Mouse (Mus musculus) cortical plate, adult 2 months (tissue): ENCODE measurements around the gene Kcnj5. TPM values are rescaled to one million over a fixed set of nuclear protein-coding genes. Genes with fewer than 3 reads are reported as not detected.

Source experiments
- H3K27ac ChIP-seq: fragments of 200-500 bp; 2 replicates; pipeline ENCODE4 v1.5.1; 2012; ENCODE audit warnings: low read length, control low read depth, inconsistent platforms; ENCODE audit not compliant: insufficient read depth
- H3K4me1 ChIP-seq: fragments of 200-500 bp; 2 replicates; pipeline ENCODE4 v1.6.1; 2011; ENCODE audit warnings: low read length; ENCODE audit not compliant: control insufficient read depth, insufficient read depth
- H3K4me3 ChIP-seq: fragments of 200-500 bp; 2 replicates; pipeline ENCODE4 v1.5.1; 2011; ENCODE audit warnings: mild to moderate bottlenecking, low read length, control low read depth; ENCODE audit not compliant: insufficient read depth
- CTCF ChIP-seq: fragments of 200-500 bp; IDR thresholded peaks from 2 replicates; pipeline ENCODE4 v1.5.1; 2011; ENCODE audit warnings: mild to moderate bottlenecking, control low read depth, low read length; ENCODE audit not compliant: insufficient read depth; ENCODE audit errors: extremely low read depth
- POLR2A ChIP-seq: fragments of 200-500 bp; IDR thresholded peaks from 2 replicates; pipeline ENCODE4 v1.6.1; 2011; ENCODE audit warnings: mild to moderate bottlenecking, low read length, control low read depth; ENCODE audit not compliant: insufficient read depth; ENCODE audit errors: extremely low read depth
- polyA plus RNA-seq: library from polyadenylated mRNA; depleted of rRNA; stranded (reverse); fragments of >200 nt; gene quantifications from 2 replicates; pipeline ENCODE4 v1.2.3, GENCODE M21; 2012

Gene Kcnj5
- polyA plus RNA-seq, 1 experiment, result 0.42 TPM

DNA sequence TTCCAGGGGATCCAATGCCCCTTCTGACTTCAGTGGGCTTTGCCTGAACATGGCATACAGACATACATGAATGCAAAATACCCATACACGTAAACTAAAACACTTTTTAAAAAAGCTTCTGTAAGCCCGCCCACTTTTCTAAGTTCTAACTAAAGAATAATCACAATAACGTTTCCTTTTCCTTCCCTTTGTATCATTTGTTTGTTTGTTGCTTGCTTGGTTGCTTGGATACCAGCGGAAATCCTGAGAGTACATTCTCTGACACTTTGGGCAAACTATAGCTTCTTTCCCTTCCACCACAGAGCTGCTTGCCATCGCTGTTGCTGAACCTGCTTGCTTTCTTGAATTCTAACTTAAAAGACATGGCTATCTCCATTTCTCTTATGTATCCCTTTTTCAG, 13.0 kb downstream of the Kcnj5 start:
- no peak overlapping the region for H3K27ac ChIP-seq
- no peak for TF ChIP-seq CTCF
- no peak for TF ChIP-seq POLR2A
- no peak overlapping the region for H3K4me3 ChIP-seq
- H3K4me1 ChIP-seq, result no peaks in the 10 kb centered on the region

- Histone ChIP-seq H3K4me3 (no peak overlapping the region), H3K4me1 (no peaks in the 10 kb centered on the region), H3K27ac (no peak overlapping the region)
- no peak for TF ChIP-seq CTCF
- TF ChIP-seq POLR2A, result no peak
Measured at GRCm38 (mm10) chr9:32328777-32329176, 15.4 kb downstream of the Kcnj5 start.

DNA sequence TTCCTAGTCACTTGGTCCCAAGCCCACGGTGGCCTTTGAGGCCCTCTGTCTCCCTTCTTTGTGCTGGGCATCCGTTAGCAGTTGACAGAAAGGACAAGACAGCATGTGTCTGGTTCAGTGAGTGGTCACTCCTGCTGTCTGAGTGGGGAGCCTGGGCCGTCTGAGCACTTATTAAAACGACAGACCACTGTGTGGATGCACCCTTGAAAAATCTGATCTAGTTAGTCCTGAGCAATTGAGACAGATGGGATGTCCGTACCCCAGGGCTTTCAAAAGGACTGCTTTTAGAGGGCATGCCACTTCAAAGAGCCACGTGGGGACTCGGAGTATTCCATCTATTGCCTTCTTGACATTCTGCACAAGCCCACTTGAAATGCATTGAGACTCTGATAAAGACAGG, 20.5 kb downstream of the Kcnj5 start:
- no peak overlapping the region for H3K27ac ChIP-seq
- H3K4me1 ChIP-seq, result no peaks in the 10 kb centered on the region
- H3K4me3 ChIP-seq, result no peak overlapping the region
- TF ChIP-seq POLR2A, result no peak
- no peak for TF ChIP-seq CTCF

GRCm38 (mm10) chr9:32320167-32320566, 24.0 kb downstream of the Kcnj5 start:
- TF ChIP-seq CTCF (no peak), POLR2A (no peak)
- Histone ChIP-seq H3K27ac (no peak overlapping the region), H3K4me3 (no peak overlapping the region), H3K4me1 (no peaks in the 10 kb centered on the region)

DNA sequence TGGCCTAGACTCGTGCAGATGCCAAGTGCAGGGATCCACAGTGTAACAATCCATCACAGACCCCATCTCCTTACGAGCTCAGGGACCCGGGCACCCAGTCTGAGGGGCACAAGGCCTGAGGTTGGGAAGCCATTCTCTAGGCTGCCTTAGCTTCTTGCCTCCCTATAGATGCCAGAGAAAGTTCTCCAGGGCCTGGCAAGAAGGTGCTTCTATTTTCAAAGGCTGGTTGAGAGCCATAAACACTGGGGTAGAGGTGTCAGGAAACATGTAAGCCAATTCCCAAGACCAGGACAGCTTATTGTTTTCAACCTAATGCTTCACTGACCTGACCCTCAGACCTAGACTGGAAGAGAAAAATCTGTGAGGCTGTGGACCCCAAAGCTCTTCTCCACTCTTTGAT, 28.2 kb downstream of the Kcnj5 start:
- no peak for TF ChIP-seq CTCF
- TF ChIP-seq POLR2A, result no peak
- H3K4me3 ChIP-seq, result no peak overlapping the region
- H3K4me1 ChIP-seq, result no peaks in the 10 kb centered on the region
- no peak overlapping the region for H3K27ac ChIP-seq

GRCm38 (mm10) chr9:32314071-32314470, 30.1 kb downstream of the Kcnj5 start:
- Histone ChIP-seq H3K4me3 (no peak overlapping the region), H3K27ac (no peak overlapping the region), H3K4me1 (no peaks in the 10 kb centered on the region)
- no peak for TF ChIP-seq CTCF
- no peak for TF ChIP-seq POLR2A

GRCm38 (mm10) chr9:32312208-32312607, 31.9 kb downstream of the Kcnj5 start:
- Histone ChIP-seq H3K27ac (no peak overlapping the region), H3K4me1 (no peaks in the 10 kb centered on the region), H3K4me3 (no peak overlapping the region)
- TF ChIP-seq CTCF (no peak), POLR2A (no peak)

- TF ChIP-seq CTCF, result no peak
- no peak for TF ChIP-seq POLR2A
- H3K27ac ChIP-seq, result no peak overlapping the region
- no peak overlapping the region for H3K4me3 ChIP-seq
Measured at GRCm38 (mm10) chr9:32311786-32312185, 32.4 kb downstream of the Kcnj5 start.

DNA sequence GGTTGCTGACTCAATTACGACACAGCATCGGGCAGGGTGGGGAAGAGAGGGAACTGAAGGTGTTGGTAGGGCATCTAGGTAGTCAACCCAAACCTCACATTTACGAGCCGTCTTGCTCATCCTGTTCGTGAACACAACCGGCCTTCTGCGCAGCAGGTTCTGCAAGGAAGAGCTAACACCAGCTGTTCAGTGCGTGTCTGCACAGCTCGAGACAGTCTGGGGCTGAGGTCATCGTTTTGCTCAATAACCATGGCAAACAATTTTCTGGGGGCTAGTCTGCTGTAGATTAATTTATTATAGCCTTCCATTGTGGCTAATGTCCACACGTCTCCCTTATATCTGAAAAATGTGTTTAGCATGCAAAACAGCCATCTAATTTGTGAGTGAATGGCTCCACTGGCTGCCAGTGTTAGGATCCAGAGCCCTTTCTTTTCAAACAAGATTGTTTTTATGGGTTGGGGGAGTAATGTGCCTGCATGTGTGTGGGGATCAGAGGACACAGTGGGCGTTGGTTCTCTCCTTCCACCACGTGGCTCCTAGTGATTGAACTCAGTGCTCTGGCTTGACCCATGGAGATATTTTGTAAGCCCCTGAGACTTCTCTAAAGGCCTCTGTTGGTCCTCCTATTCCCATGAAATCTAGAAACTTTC, 41.5 kb downstream of the Kcnj5 start:
- no peak for TF ChIP-seq POLR2A
- Histone ChIP-seq H3K4me1 (no peaks in the 10 kb centered on the region; the same call in 1 of the 2 replicates), H3K27ac (no peak overlapping the region), H3K4me3 (no peak overlapping the region)

More at GRCm38 (mm10) chr9:32311786-32312185, 32.4 kb downstream of the Kcnj5 start:
- H3K4me1 ChIP-seq, result no peaks in the 10 kb centered on the region

DNA sequence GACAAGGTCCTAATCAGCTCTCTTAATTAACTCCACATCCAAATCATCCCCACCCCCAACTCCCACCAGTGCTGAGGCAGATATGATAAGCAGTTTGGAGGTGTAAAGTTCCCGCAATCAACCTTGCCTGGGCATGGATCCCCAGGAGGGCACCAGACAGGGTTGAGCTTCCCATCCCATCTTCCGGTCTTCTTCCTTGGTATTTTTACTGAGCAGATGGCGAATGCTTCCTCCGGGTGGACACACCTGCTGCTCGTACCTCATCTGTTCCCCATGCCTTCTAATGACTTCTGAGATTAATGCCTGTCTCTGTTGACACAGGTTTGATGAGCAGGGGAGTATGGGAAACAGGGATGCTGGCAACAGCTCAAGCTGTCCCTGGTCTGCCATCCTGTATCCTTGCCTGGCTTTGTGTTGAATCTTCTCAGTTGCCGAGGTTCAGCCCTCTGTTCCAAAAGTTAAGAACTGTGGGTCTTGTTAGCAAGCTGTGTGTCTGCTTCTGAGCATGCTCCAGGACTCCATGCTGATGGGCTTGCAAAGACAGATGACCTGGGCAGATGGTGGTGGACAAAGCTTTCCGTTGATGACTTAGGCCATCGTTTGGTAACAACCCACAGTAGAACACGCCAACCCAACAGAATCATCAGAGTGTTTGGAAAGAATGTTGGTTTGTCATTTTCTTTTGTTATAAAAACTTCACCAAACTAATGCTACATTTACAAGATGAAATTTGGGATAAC, 48.9 kb downstream of the Kcnj5 start:
- H3K4me1 ChIP-seq, result peaks cover 2% of the 10 kb centered on the region; the same call in 1 of the 2 replicates
- no peak overlapping the region for H3K27ac ChIP-seq
- TF ChIP-seq POLR2A, result no peak
- no peak for TF ChIP-seq CTCF
- H3K4me3 ChIP-seq, result no peak overlapping the region

- H3K27ac ChIP-seq, result no peak overlapping the region
Measured at GRCm38 (mm10) chr9:32292686-32293085, 51.5 kb downstream of the Kcnj5 start.

More at GRCm38 (mm10) chr9:32292686-32293085, 51.5 kb downstream of the Kcnj5 start:
- Histone ChIP-seq H3K4me3 (no peak overlapping the region), H3K4me1 (peaks cover 2% of the 10 kb centered on the region; the same call in 1 of the 2 replicates)
- no peak for TF ChIP-seq POLR2A
- no peak for TF ChIP-seq CTCF
